Mouse (Mus musculus) thymus, adult 2 months (tissue): ENCODE measurements around the gene Gde1.

ENCODE experiments used
- CTCF ChIP-seq: fragments of 200-500 bp; IDR thresholded peaks from 2 replicates; pipeline ENCODE4 v1.5.1; 2012; ENCODE audit warnings: mild to moderate bottlenecking, control low read depth, low read length, moderate library complexity, borderline replicate concordance; ENCODE audit not compliant: control insufficient read depth, poor library complexity, insufficient read depth; ENCODE audit errors: extremely low read depth
- POLR2A ChIP-seq: fragments of 200-500 bp; IDR thresholded peaks from 2 replicates; pipeline ENCODE4 v1.6.1; 2012; ENCODE audit warnings: mild to moderate bottlenecking, low read length, control low read depth, moderate library complexity; ENCODE audit not compliant: control insufficient read depth, poor library complexity, insufficient read depth; ENCODE audit errors: extremely low read depth

DNA sequence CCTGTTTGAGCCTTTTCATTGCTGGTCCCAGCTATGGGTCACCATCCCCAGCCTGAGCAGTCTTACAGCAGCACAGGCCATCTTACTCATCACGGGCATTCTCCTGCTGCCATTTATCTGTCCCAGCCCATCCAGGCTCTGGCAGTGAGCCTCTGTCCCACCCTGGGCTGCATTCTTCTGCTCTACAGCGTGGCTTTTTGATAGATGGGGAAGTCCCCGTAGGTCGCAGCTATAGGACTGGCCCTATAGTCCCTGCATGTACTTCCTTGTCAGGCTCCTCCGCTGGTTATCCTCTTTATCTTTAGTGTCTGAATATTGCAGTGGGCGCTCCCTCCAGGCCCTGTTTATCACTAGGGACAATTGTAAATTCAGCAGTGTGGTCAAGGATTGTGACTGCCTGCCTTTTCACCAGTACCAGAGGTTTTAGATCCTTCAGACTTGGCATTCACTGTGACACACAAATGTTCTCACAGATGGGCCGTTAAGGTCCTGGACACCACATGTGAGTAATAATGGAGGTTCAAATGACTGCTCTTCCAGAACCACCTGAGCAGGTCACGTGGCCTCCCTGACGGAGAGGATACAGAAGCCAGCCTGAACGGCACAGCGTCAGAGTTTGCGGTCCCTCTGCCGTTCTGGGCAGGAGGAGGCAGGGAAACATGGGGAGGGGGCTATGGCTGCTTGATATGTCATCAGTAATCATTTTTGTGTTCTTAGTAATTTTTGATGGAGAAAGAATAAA lies 23.4 kb upstream of the Gde1 start:
- TF ChIP-seq CTCF (no peak), POLR2A (no peak)
